Mouse (Mus musculus): Measurements from ENCODE around the gene Srrd.
"Not testable (repeated sequence)": the region's sequence is repeated elsewhere in the genome, so short reads cannot be mapped to it uniquely, and the experiment has no call there.

Srrd gene

GRCm38 (mm10) chr5:112319343-112319742, 23.5 kb downstream of the Srrd start:
- DNase-seq (ENCODE audit: low read depth, low spot score), result not testable (repeated sequence)

GRCm38 (mm10) chr5:112317328-112317727, 25.5 kb downstream of the Srrd start:
- DNase-seq (ENCODE audit: low read depth, low spot score), result no peak

GRCm38 (mm10) chr5:112316468-112316867, 26.4 kb downstream of the Srrd start:
- no peak for DNase-seq (ENCODE audit: low read depth, low spot score)

- no peak for DNase-seq (ENCODE audit: low read depth, low spot score)
Measured at GRCm38 (mm10) chr5:112313222-112313885, 29.5 kb downstream of the Srrd start.

- no peak for DNase-seq (ENCODE audit: low read depth, low spot score)
Measured at GRCm38 (mm10) chr5:112305842-112306241, 37.0 kb downstream of the Srrd start.

GRCm38 (mm10) chr5:112302310-112302709, 40.5 kb downstream of the Srrd start:
- DNase-seq (ENCODE audit: low read depth, low spot score), result no peak

- DNase-seq (ENCODE audit: low read depth, low spot score), result no peak
Measured at GRCm38 (mm10) chr5:112301694-112302093, 41.1 kb downstream of the Srrd start.

- DNase-seq (ENCODE audit: low read depth, low spot score), result no peak
Measured at GRCm38 (mm10) chr5:112300721-112301308, 42.0 kb downstream of the Srrd start.

- DNase-seq (ENCODE audit: low read depth, low spot score), result no peak
Measured at GRCm38 (mm10) chr5:112300112-112300511, 42.7 kb downstream of the Srrd start.

- no peak for DNase-seq (ENCODE audit: low read depth, low spot score)
Measured at GRCm38 (mm10) chr5:112299399-112299798, 43.4 kb downstream of the Srrd start.

GRCm38 (mm10) chr5:112298226-112298988, 44.4 kb downstream of the Srrd start:
- no peak for DNase-seq (ENCODE audit: low read depth, low spot score)

- DNase-seq (ENCODE audit: low read depth, low spot score), result no peak
Measured at GRCm38 (mm10) chr5:112297257-112297656, 45.6 kb downstream of the Srrd start.

GRCm38 (mm10) chr5:112296404-112297181, 46.2 kb downstream of the Srrd start:
- no peak for DNase-seq (ENCODE audit: low read depth, low spot score)

- no peak for DNase-seq (ENCODE audit: low read depth, low spot score)
Measured at GRCm38 (mm10) chr5:112295564-112295963, 47.3 kb downstream of the Srrd start.

GRCm38 (mm10) chr5:112295162-112295561, 47.7 kb downstream of the Srrd start:
- no peak for DNase-seq (ENCODE audit: low read depth, low spot score)

- no peak for DNase-seq (ENCODE audit: low read depth, low spot score)
Measured at GRCm38 (mm10) chr5:112294696-112295095, 48.1 kb downstream of the Srrd start.

GRCm38 (mm10) chr5:112293800-112294199, 49.0 kb downstream of the Srrd start:
- no peak for DNase-seq (ENCODE audit: low read depth, low spot score)

- DNase-seq (ENCODE audit: low read depth, low spot score), result no peak
Measured at GRCm38 (mm10) chr5:112292343-112292980, 50.4 kb downstream of the Srrd start.

- no peak for DNase-seq (ENCODE audit: low read depth, low spot score)
Measured at GRCm38 (mm10) chr5:112291866-112292265, 51.0 kb downstream of the Srrd start.

- no peak for DNase-seq (ENCODE audit: low read depth, low spot score)
Measured at GRCm38 (mm10) chr5:112290536-112290880, 52.3 kb downstream of the Srrd start.

- no peak for DNase-seq (ENCODE audit: low read depth, low spot score)
Measured at GRCm38 (mm10) chr5:112289819-112290535, 52.9 kb downstream of the Srrd start.
